Mouse (Mus musculus): ENCODE measurements around the gene Ptprk.

Ptprk gene

GRCm38 (mm10) chr10:28200609-28201008 is 126.0 kb downstream of the Ptprk start:
- no peak for TF ChIP-seq GATA4 (IDR thresholded peaks at IDR 0.05; ENCODE audit: insufficient replicate concordance, low read length)

- TF ChIP-seq GATA4 (IDR thresholded peaks at IDR 0.05; ENCODE audit: insufficient replicate concordance, low read length) = no peak
These were observed 134.8 kb downstream of the Ptprk start for GRCm38 (mm10) chr10:28209394-28209793.

- no peak for TF ChIP-seq GATA4 (IDR thresholded peaks at IDR 0.05; ENCODE audit: insufficient replicate concordance, low read length)
These were observed 137.5 kb downstream of the Ptprk start for GRCm38 (mm10) chr10:28212083-28212482.

- TF ChIP-seq GATA4 (IDR thresholded peaks at IDR 0.05; ENCODE audit: insufficient replicate concordance, low read length) = no peak
These were observed 140.5 kb downstream of the Ptprk start for GRCm38 (mm10) chr10:28215153-28215552.

GRCm38 (mm10) chr10:28223602-28224001 is 149.0 kb downstream of the Ptprk start:
- no peak for TF ChIP-seq GATA4 (IDR thresholded peaks at IDR 0.05; ENCODE audit: insufficient replicate concordance, low read length)

GRCm38 (mm10) chr10:28224376-28224775 is 149.8 kb downstream of the Ptprk start:
- no peak for TF ChIP-seq GATA4 (IDR thresholded peaks at IDR 0.05; ENCODE audit: insufficient replicate concordance, low read length)

GRCm38 (mm10) chr10:28225536-28226075 is 151.0 kb downstream of the Ptprk start:
- no peak for TF ChIP-seq GATA4 (IDR thresholded peaks at IDR 0.05; ENCODE audit: insufficient replicate concordance, low read length)

- peak; percentile 39; the same call in 1 of the 2 replicates for TF ChIP-seq GATA4 (IDR thresholded peaks at IDR 0.05; ENCODE audit: insufficient replicate concordance, low read length)
These were observed 153.1 kb downstream of the Ptprk start for GRCm38 (mm10) chr10:28227732-28228131.

GRCm38 (mm10) chr10:28228208-28228607 is 153.6 kb downstream of the Ptprk start:
- TF ChIP-seq GATA4 (IDR thresholded peaks at IDR 0.05; ENCODE audit: insufficient replicate concordance, low read length) = no peak

- no peak for TF ChIP-seq GATA4 (IDR thresholded peaks at IDR 0.05; ENCODE audit: insufficient replicate concordance, low read length)
These were observed 157.9 kb downstream of the Ptprk start for GRCm38 (mm10) chr10:28232273-28233167.

- no peak for TF ChIP-seq GATA4 (IDR thresholded peaks at IDR 0.05; ENCODE audit: insufficient replicate concordance, low read length)
These were observed 174.4 kb downstream of the Ptprk start for GRCm38 (mm10) chr10:28249047-28249446.

GRCm38 (mm10) chr10:28251385-28251784 is 176.8 kb downstream of the Ptprk start:
- TF ChIP-seq GATA4 (IDR thresholded peaks at IDR 0.05; ENCODE audit: insufficient replicate concordance, low read length) = no peak

- TF ChIP-seq GATA4 (IDR thresholded peaks at IDR 0.05; ENCODE audit: insufficient replicate concordance, low read length) = no peak
These were observed 186.0 kb downstream of the Ptprk start for GRCm38 (mm10) chr10:28260651-28261050.

GRCm38 (mm10) chr10:28262159-28262558 is 187.5 kb downstream of the Ptprk start:
- no peak for TF ChIP-seq GATA4 (IDR thresholded peaks at IDR 0.05; ENCODE audit: insufficient replicate concordance, low read length)

GRCm38 (mm10) chr10:28263546-28263945 is 188.9 kb downstream of the Ptprk start:
- no peak for TF ChIP-seq GATA4 (IDR thresholded peaks at IDR 0.05; ENCODE audit: insufficient replicate concordance, low read length)

- TF ChIP-seq GATA4 (IDR thresholded peaks at IDR 0.05; ENCODE audit: insufficient replicate concordance, low read length) = no peak
These were observed 195.7 kb downstream of the Ptprk start for GRCm38 (mm10) chr10:28270273-28270672.

All from liver, adult (tissue).